Mouse (Mus musculus): ENCODE measurements at regions not wholly inside any gene's neighbourhood (a gene's known extent, or its start where the extent isn't known, plus 50 kb on each side); places are given as distances from the start of the nearest gene placed in this dataset.

DNA sequence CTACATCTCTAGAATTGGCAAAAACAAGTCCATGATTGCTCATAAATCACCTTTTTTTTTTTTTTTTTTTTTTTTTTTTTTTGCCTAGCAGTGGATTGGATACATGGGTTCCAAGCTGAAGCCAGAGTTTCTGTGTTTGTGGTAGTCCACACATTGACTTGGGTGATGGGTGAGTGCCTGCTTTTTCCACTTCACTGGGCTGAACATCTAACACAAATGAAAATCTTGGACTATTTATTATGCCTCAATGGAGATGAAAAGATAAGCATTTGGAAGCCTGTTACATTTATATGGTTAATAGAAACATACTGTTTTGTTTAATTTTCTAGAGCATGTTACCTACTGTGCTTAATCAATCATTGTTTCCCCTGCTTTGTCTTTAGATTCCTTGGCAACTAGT is 1152.4 kb upstream of the Nudt12 start:
- no peak overlapping the region for H3K27ac ChIP-seq (ENCODE audit: insufficient read depth, low read length)
- no peak for DNase-seq
- TF ChIP-seq POLR2A (IDR thresholded peaks at IDR 0.05; ENCODE audit: borderline replicate concordance, insufficient read depth, low read length): no peak
- TF ChIP-seq CTCF (IDR thresholded peaks at IDR 0.05; ENCODE audit: borderline replicate concordance, insufficient read depth, low read depth, low read length): no peak
- no peaks in the 10 kb centered on the region for H3K27me3 ChIP-seq (ENCODE audit: control insufficient read depth, insufficient read depth, low read length)
- no peaks in the 10 kb centered on the region for H3K4me1 ChIP-seq (ENCODE audit: control insufficient read depth, insufficient read depth, low read length)
- H3K4me3 ChIP-seq (replicated peaks; ENCODE audit: insufficient read depth, low read depth, low read length): no peak overlapping the region

DNA sequence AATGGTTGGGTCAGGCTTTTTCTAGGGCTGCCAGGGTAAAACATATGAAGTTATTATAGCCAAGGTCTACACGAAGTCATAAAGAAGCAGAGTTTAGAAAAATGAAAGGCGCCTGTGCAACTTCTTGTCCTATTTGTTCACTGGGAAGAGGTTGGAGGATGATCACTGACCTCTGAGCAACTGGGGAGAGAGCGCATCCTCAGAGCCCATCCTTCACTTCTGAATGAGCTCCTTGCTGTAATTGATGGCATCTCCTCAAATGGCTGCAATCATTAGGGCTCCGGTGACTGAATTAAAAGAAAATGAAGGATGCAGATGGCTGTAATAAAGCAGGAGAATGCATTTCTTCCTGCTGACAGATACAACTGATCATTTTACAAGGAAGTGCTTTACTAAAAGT is 1117.4 kb upstream of the Nudt12 start:
- WGBS: 75% methylated on average over 4 of the region's 4 CpGs
- TF ChIP-seq CTCF (IDR thresholded peaks at IDR 0.05; ENCODE audit: borderline replicate concordance, insufficient read depth, low read depth, low read length): no peak
- TF ChIP-seq POLR2A (IDR thresholded peaks at IDR 0.05; ENCODE audit: borderline replicate concordance, insufficient read depth, low read length): no peak

DNA sequence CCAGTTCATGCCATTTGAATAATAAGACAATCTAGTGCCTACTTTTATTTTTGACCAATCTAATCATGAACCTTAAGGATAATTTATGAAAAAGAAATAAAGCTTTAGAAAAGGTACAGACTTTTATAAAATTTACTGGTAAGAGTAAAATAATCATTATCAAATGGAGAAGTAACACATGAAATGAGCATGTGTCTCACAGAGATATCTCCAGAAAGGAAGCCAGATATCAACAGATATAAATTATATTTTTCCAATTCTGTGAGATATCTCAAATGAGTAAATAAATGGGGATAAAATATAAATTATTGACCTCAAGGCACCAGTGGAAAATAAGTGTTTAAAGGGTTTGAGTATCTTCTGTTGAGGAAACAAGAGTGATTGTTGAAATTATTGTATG is 1085.6 kb upstream of the Nudt12 start:
- Histone ChIP-seq H3K27me3 (ENCODE audit: control insufficient read depth, insufficient read depth, low read length) (no peaks in the 10 kb centered on the region), H3K27ac (ENCODE audit: insufficient read depth, low read length) (no peak overlapping the region), H3K4me1 (ENCODE audit: control insufficient read depth, insufficient read depth, low read length) (no peaks in the 10 kb centered on the region), H3K4me3 (replicated peaks; ENCODE audit: insufficient read depth, low read depth, low read length) (no peak overlapping the region)
- TF ChIP-seq CTCF (IDR thresholded peaks at IDR 0.05; ENCODE audit: borderline replicate concordance, insufficient read depth, low read depth, low read length) (no peak), POLR2A (IDR thresholded peaks at IDR 0.05; ENCODE audit: borderline replicate concordance, insufficient read depth, low read length) (no peak)
- no peak for DNase-seq

More for the DNA sequence above, 1117.4 kb upstream of the Nudt12 start:
- Histone ChIP-seq H3K4me1 (ENCODE audit: control insufficient read depth, insufficient read depth, low read length) (no peaks in the 10 kb centered on the region), H3K27me3 (ENCODE audit: control insufficient read depth, insufficient read depth, low read length) (no peaks in the 10 kb centered on the region), H3K27ac (ENCODE audit: insufficient read depth, low read length) (no peak overlapping the region), H3K4me3 (replicated peaks; ENCODE audit: insufficient read depth, low read depth, low read length) (no peak overlapping the region)
- DNase-seq: no peak
